ENCODE assay signal across 8 mouse cellular contexts in the genomic region with DNA sequence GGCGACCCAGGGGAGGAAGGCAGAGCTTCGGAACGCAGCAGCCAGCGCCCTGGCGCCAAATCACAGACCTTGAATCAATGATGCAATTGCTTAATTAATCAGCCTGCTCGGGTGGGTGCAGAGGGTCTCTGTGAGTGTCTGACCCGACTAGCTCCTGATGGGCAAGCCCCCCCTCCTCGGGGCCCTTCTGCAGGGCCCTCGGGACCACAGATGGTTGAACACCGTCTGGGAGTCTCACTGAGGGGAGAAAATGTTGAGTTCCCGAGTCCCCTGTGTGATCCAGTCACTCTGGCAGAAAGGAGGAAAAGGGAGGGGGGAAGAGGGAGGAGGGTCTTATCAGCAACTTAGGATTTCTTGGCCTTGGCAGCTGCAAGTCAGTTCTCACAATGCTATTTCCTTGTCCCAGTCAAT.
DNase-seq lines count a peak whose midpoint lies in the region; ATAC-seq and TF ChIP-seq lines count a peak whose summit lies in the region.

No protein-coding gene starts in this region.

- no peak overlapping the region for H3K4me3 ChIP-seq in embryonic facial prominence, embryonic 14.5 days (ENCODE audit: low read depth, low read length)
- H3K4me3 ChIP-seq in left cerebral cortex, adult 2 months: no peak overlapping the region

- DNase-seq in brain, embryonic 14.5 days (ENCODE audit: low read depth): peak; percentile 84
- DNase-seq in embryonic facial prominence, embryonic 14.5 days (ENCODE audit: low spot score): peak; percentile 76
- DNase-seq in heart, postnatal 25 days (ENCODE audit: low spot score): peak; percentile 40
- peak; percentile 17 to 41 for DNase-seq in lung, postnatal 4 days
- DNase-seq in layer of hippocampus, postnatal 36 days: no peak
- no peak for DNase-seq in left cerebral cortex, adult 2 months (ENCODE audit: extremely low spot score in 1 of 2, low spot score in 2 of 2)
- DNase-seq in gastrocnemius, adult 8-10 months (ENCODE audit: low spot score in 2 of 2): no peak

- no peak for ATAC-seq in embryonic facial prominence, embryonic 14.5 days (ENCODE audit: low read depth)
- no peak for ATAC-seq in erythroblast, adult 5-6 weeks (replicated peaks; ENCODE audit: low FRiP score, poor library complexity, severe bottlenecking)

- no peak overlapping the region for H3K9ac ChIP-seq in embryonic facial prominence, embryonic 14.5 days (ENCODE audit: low read depth, low read length)

- no peaks in the 10 kb centered on the region for H3K9me3 ChIP-seq in embryonic facial prominence, embryonic 14.5 days (ENCODE audit: control insufficient read depth, low read length)

- peak overlapping the region; percentile 37; the same call in 1 of the 2 replicates for H3K4me2 ChIP-seq in embryonic facial prominence, embryonic 14.5 days (ENCODE audit: low read depth, low read length)

- peaks cover 76% of the 10 kb centered on the region for H3K4me1 ChIP-seq in embryonic facial prominence, embryonic 14.5 days (ENCODE audit: control insufficient read depth, insufficient read depth, low read length)

- H3K27me3 ChIP-seq in embryonic facial prominence, embryonic 14.5 days (replicated peaks; ENCODE audit: control insufficient read depth, insufficient read depth, low read length): no peaks in the 10 kb centered on the region

- intact Hi-C loops in heart, postnatal 25 days (cut with DNase I): no loop called here
- intact Hi-C loops in left cerebral cortex, adult 2 months (cut with DNase I): no loop called here

- WGBS in embryonic facial prominence, embryonic 14.5 days: 5% methylated on average over 11 of the region's 11 CpGs

- peak overlapping the region; percentile 80 for H3K27ac ChIP-seq in embryonic facial prominence, embryonic 14.5 days (replicated peaks; ENCODE audit: low read depth, low read length)
- no peak overlapping the region for H3K27ac ChIP-seq in left cerebral cortex, adult 2 months

- TF ChIP-seq POLR2A in brain, embryonic 14.5 days (IDR thresholded peaks at IDR 0.05; ENCODE audit: borderline replicate concordance, extremely low read depth, insufficient read depth, insufficient read length, poor library complexity, severe bottlenecking): no peak

- H3K36me3 ChIP-seq in embryonic facial prominence, embryonic 14.5 days (ENCODE audit: control insufficient read depth, insufficient read depth, low read length): no peaks in the 10 kb centered on the region

- TF ChIP-seq CTCF in brain, embryonic 14.5 days (IDR thresholded peaks at IDR 0.05; ENCODE audit: borderline replicate concordance, extremely low read depth, insufficient read depth, insufficient read length): no peak
- TF ChIP-seq CTCF in left cerebral cortex, adult 2 months (IDR thresholded peaks at IDR 0.05): no peak

Comparison
In these comparisons a context has a peak if more than half of its experiments do, and no peak if none do; other contexts are left out.
1. DNase-seq: peak in brain, embryonic 14.5 days (single experiment), embryonic facial prominence, embryonic 14.5 days (single experiment), heart, postnatal 25 days (single experiment) and lung, postnatal 4 days (2 of 2); none in layer of hippocampus, postnatal 36 days (0 of 2), left cerebral cortex, adult 2 months (0 of 2) and gastrocnemius, adult 8-10 months (0 of 2).